Mouse (Mus musculus) stomach, embryonic 15.5 days (tissue): ENCODE data around the gene Ipo5. TPM values are rescaled to one million over a fixed set of nuclear protein-coding genes. Genes with fewer than 3 reads are reported as not detected.

Source experiments
- ATAC-seq: fragments of 200-750 bp; cut with Nextera tagmentation; 2 replicates; pipeline ENCODE4 v1.8.0; 2017; ENCODE audit warnings: low read depth, moderate number of reproducible peaks, moderate TSS enrichment; ENCODE audit not compliant: insufficient read depth, low FRiP score
- H3K27ac ChIP-seq: fragments of 300-500 bp; sonication (generic); 2 replicates; pipeline ENCODE4 v1.5.1; 2015; ENCODE audit warnings: mild to moderate bottlenecking, inconsistent platforms
- H3K27me3 ChIP-seq: fragments of 300-500 bp; sonication (generic); replicated peaks from 2 replicates; pipeline ENCODE4 v1.6.1; 2015; ENCODE audit warnings: inconsistent platforms
- H3K36me3 ChIP-seq: fragments of 300-500 bp; sonication (generic); 2 replicates; pipeline ENCODE4 v1.6.1; 2015; ENCODE audit warnings: inconsistent platforms
- H3K4me1 ChIP-seq: fragments of 300-500 bp; sonication (generic); 2 replicates; pipeline ENCODE4 v1.6.1; 2015; ENCODE audit warnings: inconsistent platforms
- H3K4me2 ChIP-seq: fragments of 300-500 bp; sonication (generic); 2 replicates; pipeline ENCODE4 v1.6.1; 2015; ENCODE audit warnings: mild to moderate bottlenecking, inconsistent platforms
- H3K4me3 ChIP-seq: fragments of 300-500 bp; sonication (generic); replicated peaks from 2 replicates; pipeline ENCODE4 v1.5.1; 2015; ENCODE audit warnings: inconsistent platforms
- H3K9ac ChIP-seq: fragments of 300-500 bp; sonication (generic); 2 replicates; pipeline ENCODE4 v1.6.1; 2015; ENCODE audit warnings: inconsistent platforms
- H3K9me3 ChIP-seq: fragments of 300-500 bp; sonication (generic); 2 replicates; pipeline ENCODE4 v1.6.1; 2016; ENCODE audit warnings: inconsistent platforms
- WGBS: fragments of 180-500 bp; shearing (Covaris S2); methylation state at CpG from one replicate; pipeline ENCODE4 v1.1.7; 2015; 5-methylcytosine and 5-hydroxymethylcytosine counted together
- polyA plus RNA-seq: library from polyadenylated mRNA; unstranded; fragments of >200 nt; fragmentation: Nextera tagmentation; extraction: Ambion mirVana; gene quantifications from 2 replicates; pipeline ENCODE4 v1.2.1, GENCODE M21; 2015

The Ipo5 gene
- polyA plus RNA-seq, 1 experiment from 2014 or later: 76.0 TPM

GRCm38 (mm10) chr14:120924044-120924443 is 13.0 kb downstream of the Ipo5 start:
- Histone ChIP-seq H3K27me3 (no peaks in the 10 kb centered on the region), H3K27ac (no peak overlapping the region), H3K36me3 (peaks cover 49% of the 10 kb centered on the region), H3K9ac (no peak overlapping the region), H3K4me1 (no peaks in the 10 kb centered on the region), H3K4me3 (no peak overlapping the region), H3K4me2 (no peak overlapping the region), H3K9me3 (no peaks in the 10 kb centered on the region)
- ATAC-seq: no peak
- 96% methylated on average over 4 of the region's 4 CpGs for WGBS

- H3K4me3 ChIP-seq: no peak overlapping the region
- no peaks in the 10 kb centered on the region for H3K4me1 ChIP-seq
- H3K36me3 ChIP-seq: peaks cover 50% of the 10 kb centered on the region
- H3K4me2 ChIP-seq: no peak overlapping the region
- ATAC-seq: no peak
- 89% methylated on average over 14 of the region's 14 CpGs for WGBS
- H3K9me3 ChIP-seq: no peaks in the 10 kb centered on the region
- H3K27me3 ChIP-seq: no peaks in the 10 kb centered on the region
- no peak overlapping the region for H3K9ac ChIP-seq
- H3K27ac ChIP-seq: no peak overlapping the region
Observed at GRCm38 (mm10) chr14:120925731-120926585, 14.9 kb downstream of the Ipo5 start.

GRCm38 (mm10) chr14:120931236-120931635 is 20.2 kb downstream of the Ipo5 start:
- Histone ChIP-seq H3K9ac (no peak overlapping the region), H3K9me3 (no peaks in the 10 kb centered on the region), H3K27ac (no peak overlapping the region), H3K27me3 (no peaks in the 10 kb centered on the region), H3K4me1 (no peaks in the 10 kb centered on the region), H3K36me3 (peaks cover 52% of the 10 kb centered on the region), H3K4me2 (no peak overlapping the region), H3K4me3 (no peak overlapping the region)
- WGBS: 78% methylated on average over 4 of the region's 4 CpGs
- ATAC-seq: no peak

DNA sequence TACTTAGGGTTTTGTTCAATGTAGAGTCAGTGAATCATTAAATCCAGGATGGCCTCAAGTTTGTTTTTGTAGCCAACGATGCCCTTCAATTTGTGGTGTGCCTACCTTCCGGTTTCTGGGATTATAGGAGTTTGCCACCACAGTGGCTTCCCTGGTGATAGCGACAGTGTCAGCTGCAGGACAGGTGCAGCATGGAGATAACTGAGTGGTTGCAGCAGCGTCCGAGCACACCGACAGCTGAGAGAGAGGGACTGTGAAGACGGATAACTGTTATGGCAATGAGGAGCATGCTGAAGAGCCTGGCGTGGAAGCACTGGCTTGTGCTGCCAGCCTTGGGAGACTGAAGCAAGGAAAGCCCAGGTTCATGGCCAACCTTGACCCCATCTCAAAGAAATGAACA is 22.6 kb downstream of the Ipo5 start:
- H3K27me3 ChIP-seq: no peaks in the 10 kb centered on the region
- ATAC-seq: no peak
- H3K36me3 ChIP-seq: peaks cover 47% of the 10 kb centered on the region

DNA sequence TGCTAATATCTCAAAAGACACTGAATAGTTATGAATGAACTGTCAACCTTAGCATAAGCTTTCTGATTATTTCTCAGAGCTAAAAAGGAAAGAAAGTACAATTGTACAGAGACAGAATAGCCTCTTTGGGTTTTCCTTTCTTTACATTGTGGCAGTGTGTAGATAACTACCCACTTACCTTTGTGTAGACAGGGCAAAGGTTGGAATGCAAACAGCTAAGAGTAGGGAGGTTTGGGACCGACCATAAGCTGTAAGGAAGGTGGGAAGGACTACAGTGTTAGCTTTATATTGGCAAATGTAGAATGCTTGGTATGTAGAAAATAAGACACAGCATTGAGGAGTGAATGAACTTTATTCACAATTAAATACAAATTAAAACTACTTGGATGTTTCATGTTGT is 26.1 kb downstream of the Ipo5 start:
- Histone ChIP-seq H3K27me3 (no peaks in the 10 kb centered on the region), H3K4me2 (no peak overlapping the region), H3K36me3 (peaks cover 68% of the 10 kb centered on the region), H3K4me1 (no peaks in the 10 kb centered on the region), H3K9ac (no peak overlapping the region), H3K27ac (no peak overlapping the region), H3K9me3 (no peaks in the 10 kb centered on the region), H3K4me3 (no peak overlapping the region)
- peak; percentile 58; the same call in 1 of the 2 replicates for ATAC-seq
- 60% methylated on average over 1 of the region's 1 CpGs for WGBS

More for the DNA sequence above, 22.6 kb downstream of the Ipo5 start:
- no peak overlapping the region for H3K9ac ChIP-seq
- H3K4me1 ChIP-seq: no peaks in the 10 kb centered on the region
- no peak overlapping the region for H3K4me2 ChIP-seq
- no peaks in the 10 kb centered on the region for H3K9me3 ChIP-seq
- no peak overlapping the region for H3K4me3 ChIP-seq
- WGBS: 92% methylated on average over 8 of the region's 8 CpGs
- no peak overlapping the region for H3K27ac ChIP-seq

DNA sequence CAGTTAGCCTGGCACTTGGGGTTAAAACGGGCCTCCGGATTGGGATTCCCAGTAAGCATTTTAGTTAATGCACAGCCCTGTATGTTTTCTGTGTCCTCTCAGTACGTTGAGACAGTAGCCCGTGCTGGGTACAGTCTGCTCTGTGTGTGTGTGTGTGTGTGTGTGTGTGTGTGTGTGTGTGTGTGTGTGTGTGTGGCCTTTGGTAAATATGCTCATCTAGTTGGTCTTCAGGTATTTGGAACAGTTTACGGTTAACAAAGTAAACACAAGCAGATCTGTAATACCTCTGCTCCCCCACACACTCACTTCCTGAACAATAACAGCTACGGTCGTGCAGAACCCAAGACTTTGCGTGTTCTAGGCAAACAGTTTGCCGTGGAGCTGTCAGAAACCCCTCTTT is 31.8 kb downstream of the Ipo5 start:
- WGBS: 65% methylated on average over 9 of the region's 9 CpGs

DNA sequence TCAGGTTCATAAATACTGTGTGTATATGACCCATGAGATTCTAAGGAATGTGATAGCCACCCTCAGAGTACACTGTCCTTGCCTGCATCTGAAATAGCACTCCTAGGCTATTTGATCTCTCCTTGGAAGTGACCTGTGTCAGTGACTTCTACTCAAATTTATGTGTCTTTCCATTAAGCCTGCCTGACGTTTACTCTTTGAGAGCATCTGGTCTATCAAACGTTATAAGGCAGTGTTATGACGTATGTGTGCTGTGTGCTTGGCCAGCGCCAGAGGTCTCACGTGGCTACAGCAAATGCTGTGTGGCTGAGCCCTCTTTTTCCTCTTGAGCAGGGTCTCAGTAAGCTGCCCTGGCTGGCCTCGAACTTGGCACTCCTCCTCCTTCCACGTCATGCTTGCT is 34.1 kb downstream of the Ipo5 start:
- no peak overlapping the region for H3K4me3 ChIP-seq
- H3K4me1 ChIP-seq: no peaks in the 10 kb centered on the region
- H3K27ac ChIP-seq: no peak overlapping the region
- H3K4me2 ChIP-seq: no peak overlapping the region
- H3K9me3 ChIP-seq: no peaks in the 10 kb centered on the region
- no peak overlapping the region for H3K9ac ChIP-seq
- no peak for ATAC-seq
- H3K36me3 ChIP-seq: peaks cover 46% of the 10 kb centered on the region
- WGBS: 59% methylated on average over 7 of the region's 7 CpGs
- H3K27me3 ChIP-seq: no peaks in the 10 kb centered on the region

More for the DNA sequence above, 31.8 kb downstream of the Ipo5 start:
- H3K36me3 ChIP-seq: peaks cover 49% of the 10 kb centered on the region
- no peaks in the 10 kb centered on the region for H3K9me3 ChIP-seq
- H3K27ac ChIP-seq: no peak overlapping the region
- no peak overlapping the region for H3K4me3 ChIP-seq
- H3K4me2 ChIP-seq: no peak overlapping the region
- H3K27me3 ChIP-seq: no peaks in the 10 kb centered on the region
- H3K4me1 ChIP-seq: no peaks in the 10 kb centered on the region
- ATAC-seq: peak; percentile 25; the same call in 1 of the 2 replicates
- no peak overlapping the region for H3K9ac ChIP-seq

DNA sequence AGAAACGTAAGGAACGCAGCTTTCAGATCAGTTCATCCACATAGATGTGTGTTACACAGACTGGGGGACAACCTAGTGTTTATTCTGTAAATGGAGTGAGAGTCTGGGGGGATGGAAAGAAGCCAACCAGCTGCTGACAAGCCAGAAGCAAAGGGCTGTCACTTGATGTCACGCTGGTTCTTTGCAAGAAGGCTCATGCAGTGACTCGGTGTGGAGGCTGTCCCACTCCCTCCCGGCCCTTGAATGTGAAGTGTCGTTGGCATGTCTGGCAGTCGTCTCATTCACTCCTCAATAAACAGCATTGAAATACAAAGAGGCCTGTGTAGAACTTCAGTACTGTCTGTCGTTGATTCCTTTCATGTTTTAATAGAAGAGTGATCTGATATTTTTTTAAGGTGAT is 36.1 kb downstream of the Ipo5 start:
- no peak for ATAC-seq
- 73% methylated on average over 8 of the region's 8 CpGs for WGBS

DNA sequence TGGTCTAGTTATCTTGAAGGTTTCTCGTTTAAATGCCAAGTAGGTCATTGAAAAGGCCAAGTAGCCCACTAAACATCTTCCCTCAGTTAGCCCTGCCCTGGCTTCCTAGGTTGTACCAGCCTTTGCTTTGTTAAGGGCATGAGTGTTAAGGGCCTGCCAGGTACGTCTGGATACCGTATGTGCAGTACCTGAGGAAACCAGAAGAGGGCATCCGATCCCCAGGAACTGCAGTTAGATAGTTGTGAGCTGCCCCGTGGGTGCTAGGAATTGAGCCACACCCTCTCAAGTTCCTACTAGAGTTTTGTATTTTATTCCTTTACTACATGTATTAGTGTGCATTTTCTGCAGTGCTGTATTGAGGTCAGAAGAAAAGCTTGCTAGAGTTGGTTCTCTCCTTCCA is 38.0 kb downstream of the Ipo5 start:
- no peaks in the 10 kb centered on the region for H3K27me3 ChIP-seq
- 91% methylated on average over 5 of the region's 5 CpGs for WGBS
- ATAC-seq: no peak
- H3K9ac ChIP-seq: no peak overlapping the region
- H3K4me3 ChIP-seq: no peak overlapping the region
- H3K36me3 ChIP-seq: peaks cover 23% of the 10 kb centered on the region
- H3K4me2 ChIP-seq: no peak overlapping the region
- H3K4me1 ChIP-seq: no peaks in the 10 kb centered on the region
- no peaks in the 10 kb centered on the region for H3K9me3 ChIP-seq
- no peak overlapping the region for H3K27ac ChIP-seq

More for the DNA sequence above, 36.1 kb downstream of the Ipo5 start:
- Histone ChIP-seq H3K4me1 (no peaks in the 10 kb centered on the region), H3K9ac (no peak overlapping the region), H3K27ac (no peak overlapping the region), H3K27me3 (no peaks in the 10 kb centered on the region), H3K4me2 (no peak overlapping the region), H3K9me3 (no peaks in the 10 kb centered on the region), H3K4me3 (no peak overlapping the region), H3K36me3 (peaks cover 31% of the 10 kb centered on the region)

DNA sequence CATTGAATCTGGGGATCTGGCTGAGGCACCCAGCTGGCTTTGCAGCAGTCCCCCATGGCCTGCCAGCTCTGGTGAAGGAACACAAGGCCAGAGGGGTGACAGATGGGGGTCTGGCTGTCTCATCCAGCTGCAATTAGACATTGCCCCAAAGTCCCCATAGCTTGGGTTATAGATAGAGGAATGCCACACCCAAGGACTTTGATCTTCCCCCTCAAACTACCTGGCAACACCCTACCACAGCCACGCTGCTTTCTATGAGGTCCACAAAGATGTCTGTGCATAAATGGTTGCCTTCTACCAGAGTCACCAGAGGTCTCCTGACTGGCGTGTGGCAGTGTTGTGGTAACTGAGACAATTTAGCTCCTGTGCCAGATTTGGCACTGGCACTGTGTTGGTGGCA is 39.0 kb downstream of the Ipo5 start:
- no peak for ATAC-seq
- no peak overlapping the region for H3K27ac ChIP-seq
- peaks cover 19% of the 10 kb centered on the region for H3K36me3 ChIP-seq
- no peaks in the 10 kb centered on the region for H3K9me3 ChIP-seq
- no peaks in the 10 kb centered on the region for H3K27me3 ChIP-seq
- no peaks in the 10 kb centered on the region for H3K4me1 ChIP-seq
- H3K9ac ChIP-seq: no peak overlapping the region
- no peak overlapping the region for H3K4me2 ChIP-seq
- H3K4me3 ChIP-seq: no peak overlapping the region
- 82% methylated on average over 2 of the region's 2 CpGs for WGBS

GRCm38 (mm10) chr14:120952434-120952833 is 41.4 kb downstream of the Ipo5 start:
- Histone ChIP-seq H3K36me3 (peaks cover 10% of the 10 kb centered on the region), H3K4me3 (no peak overlapping the region), H3K4me2 (no peak overlapping the region), H3K4me1 (no peaks in the 10 kb centered on the region), H3K27ac (no peak overlapping the region), H3K9me3 (no peaks in the 10 kb centered on the region), H3K9ac (no peak overlapping the region), H3K27me3 (no peaks in the 10 kb centered on the region)
- ATAC-seq: no peak
- 48% methylated on average over 2 of the region's 2 CpGs for WGBS

DNA sequence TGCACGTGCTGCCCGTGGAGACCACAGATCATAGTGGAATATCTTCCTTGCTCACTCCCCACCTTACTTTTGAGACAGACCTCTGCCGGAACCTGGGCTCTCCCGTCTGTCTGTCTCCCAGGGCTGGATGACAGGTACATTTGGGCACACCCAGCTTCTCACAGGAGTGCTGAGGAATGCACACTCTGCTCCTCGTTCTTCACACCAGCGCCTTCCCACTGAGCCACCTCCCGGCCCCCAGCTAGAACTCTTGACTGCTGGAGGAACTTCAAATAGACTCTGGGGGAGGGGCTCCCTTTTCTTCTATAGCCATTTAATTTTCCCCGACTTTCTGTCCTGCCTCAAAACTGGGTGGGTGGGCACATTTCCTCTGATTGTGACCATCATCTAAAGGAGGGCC is 49.5 kb downstream of the Ipo5 start:
- ATAC-seq: no peak
- H3K27ac ChIP-seq: no peak overlapping the region
- no peaks in the 10 kb centered on the region for H3K9me3 ChIP-seq
- no peaks in the 10 kb centered on the region for H3K27me3 ChIP-seq
- WGBS: 57% methylated on average over 8 of the region's 8 CpGs
- H3K4me2 ChIP-seq: no peak overlapping the region
- no peaks in the 10 kb centered on the region for H3K36me3 ChIP-seq
- H3K4me3 ChIP-seq: no peak overlapping the region
- no peaks in the 10 kb centered on the region for H3K4me1 ChIP-seq
- no peak overlapping the region for H3K9ac ChIP-seq
